Mouse (Mus musculus) left cerebral cortex, adult 2 months (tissue): ENCODE measurements around the gene Gatm. TPM values are rescaled to one million over a fixed set of nuclear protein-coding genes. Genes with fewer than 3 reads are reported as not detected.
A peak's percentile ranks its signal among the peaks of the same experiment; 100 is the strongest.

ENCODE experiments used
- DNase-seq, 2 experiments: peaks; one replicate each; pipeline ENCODE4 v3.0.0; 2021 to 2022; ENCODE audit warnings: low spot score in 2 of 2, mixed read lengths in 1 of 2; ENCODE audit errors: extremely low spot score in 1 of 2
- H3K27ac ChIP-seq: fragments of 200-600 bp; 2 replicates; pipeline ENCODE4 v1.8.1; 2022
- H3K4me3 ChIP-seq: fragments of 200-600 bp; 2 replicates; pipeline ENCODE4 v1.8.1; 2022
- CTCF ChIP-seq: fragments of 200-600 bp; IDR thresholded peaks from 2 replicates; pipeline ENCODE4 v1.8.1; 2022; ENCODE audit warnings: antibody characterized with exemption, mild to moderate bottlenecking, moderate library complexity
- intact Hi-C: fragments of 180-260 bp; cut with DNase I; formaldehyde crosslinking; loops from one replicate; pipeline ENCODE4 v1.15.1; 2025
- long read RNA-seq, 2 experiments: library from polyadenylated mRNA; stranded (forward); transcript quantifications; one replicate each; pipeline ENCODE4 v2.0.0; 2021; ENCODE audit warnings: borderline mapping rate in 2 of 2
- total RNA-seq, 2 experiments: library from RNA; stranded (reverse); gene quantifications; 2 replicates each; pipeline ENCODE4 v1.2.3; 2021

Gatm gene
- total RNA-seq, result 10 to 100 TPM; 51.8 to 52.0 TPM
- long read RNA-seq, experiment 1, transcript Gatm-201 (9 exons, 2,389 nt), result major isoform, 68 of 76 reads
- long read RNA-seq, experiment 1, partial matches to known transcripts, result 2 of 76 reads
- long read RNA-seq, experiment 1, other reads (novel, unspliced or antisense), result 4 of 76 reads
- long read RNA-seq, experiment 2, transcript Gatm-201 (9 exons, 2,389 nt), result major isoform, 51 of 65 reads
- long read RNA-seq, experiment 2, partial matches to known transcripts, result 1 of 65 reads
- long read RNA-seq, experiment 2, other reads (novel, unspliced or antisense), result 13 of 65 reads

- DNase-seq, result peak; percentile 77 to 81
- peak within 1 kb of the TSS; percentile 77 for H3K27ac ChIP-seq
- no peak for TF ChIP-seq CTCF
- intact Hi-C loops, result loop anchor here (5.0 kb wide), 1 partner anchor 234 kb away; no protein-coding TSS in a partner anchor
- H3K4me3 ChIP-seq, result peak within 1 kb of the TSS; percentile 90
These were observed at the start of gene Gatm for GRCm38 (mm10) chr2:122610746-122611653. Gene Gatm (minus strand): TSS chr2:122611303.

- H3K27ac ChIP-seq, result no peak overlapping the region
- no peak for TF ChIP-seq CTCF
- intact Hi-C loops, result no loop called here
- no peak for DNase-seq
- H3K4me3 ChIP-seq, result no peak overlapping the region
These were observed 48.7 kb upstream of the Gatm start for GRCm38 (mm10) chr2:122659825-122660224.

GRCm38 (mm10) chr2:122657707-122658524 is 46.8 kb upstream of the Gatm start:
- intact Hi-C loops, result no loop called here
- no peak for DNase-seq
- no peak overlapping the region for H3K27ac ChIP-seq
- no peak overlapping the region for H3K4me3 ChIP-seq
- no peak for TF ChIP-seq CTCF

GRCm38 (mm10) chr2:122656767-122657166 is 45.7 kb upstream of the Gatm start:
- intact Hi-C loops, result no loop called here
- no peak overlapping the region for H3K27ac ChIP-seq
- TF ChIP-seq CTCF, result no peak
- no peak for DNase-seq
- no peak overlapping the region for H3K4me3 ChIP-seq

GRCm38 (mm10) chr2:122656052-122656451 is 44.9 kb upstream of the Gatm start:
- no peak overlapping the region for H3K27ac ChIP-seq
- TF ChIP-seq CTCF, result no peak
- DNase-seq, result no peak
- no peak overlapping the region for H3K4me3 ChIP-seq
- intact Hi-C loops, result no loop called here

- DNase-seq, result no peak
- intact Hi-C loops, result no loop called here
- Histone ChIP-seq H3K4me3 (no peak overlapping the region), H3K27ac (no peak overlapping the region)
- TF ChIP-seq CTCF, result no peak
These were observed 41.3 kb upstream of the Gatm start for GRCm38 (mm10) chr2:122652096-122653084.

GRCm38 (mm10) chr2:122638673-122639072 is 27.6 kb upstream of the Gatm start:
- TF ChIP-seq CTCF, result no peak
- no peak for DNase-seq
- no peak overlapping the region for H3K4me3 ChIP-seq
- intact Hi-C loops, result loop anchor here (10.0 kb wide), 1 partner anchor 116 kb away; no protein-coding TSS in a partner anchor
- no peak overlapping the region for H3K27ac ChIP-seq

- no peak overlapping the region for H3K27ac ChIP-seq
- intact Hi-C loops, result loop anchor here (10.0 kb wide), 1 partner anchor 117 kb away; no protein-coding TSS in a partner anchor
- no peak for DNase-seq
- H3K4me3 ChIP-seq, result peak overlapping the region; percentile 52
- no peak for TF ChIP-seq CTCF
These were observed 26.9 kb upstream of the Gatm start for GRCm38 (mm10) chr2:122638029-122638428.

- intact Hi-C loops, result loop anchor here (10.0 kb wide), 1 partner anchor 117 kb away; no protein-coding TSS in a partner anchor
- TF ChIP-seq CTCF, result peak; percentile 96
- no peak overlapping the region for H3K27ac ChIP-seq
- peak overlapping the region; percentile 52 for H3K4me3 ChIP-seq
- peak; percentile 58 to 64 for DNase-seq
These were observed 26.5 kb upstream of the Gatm start for GRCm38 (mm10) chr2:122637526-122637997.

GRCm38 (mm10) chr2:122636686-122637085 is 25.6 kb upstream of the Gatm start, which contains the start of gene AA467197:
Gene AA467197 (plus strand): TSS chr2:122636986.
- Histone ChIP-seq H3K4me3 (peak within 1 kb of the TSS; percentile 52), H3K27ac (no peak within 1 kb of the TSS)
- intact Hi-C loops, result loop anchor here (10.0 kb wide), 1 partner anchor 118 kb away; no protein-coding TSS in a partner anchor
- no peak for DNase-seq
- TF ChIP-seq CTCF, result no peak
